Mouse (Mus musculus) cerebellum, adult 2 months (tissue): Measurements from ENCODE around the gene Agrp.

Experiments
- CTCF ChIP-seq: fragments of 200-500 bp; IDR thresholded peaks from 2 replicates; pipeline ENCODE4 v1.5.1; 2011; ENCODE audit warnings: low read depth, mild to moderate bottlenecking, control low read depth, low read length, moderate library complexity, borderline replicate concordance; ENCODE audit not compliant: insufficient read depth
- POLR2A ChIP-seq: fragments of 200-500 bp; IDR thresholded peaks from 2 replicates; pipeline ENCODE4 v1.6.1; 2011; ENCODE audit warnings: low read length, control low read depth, borderline replicate concordance; ENCODE audit not compliant: insufficient read depth

GRCm38 (mm10) chr8:105546384-105547350 lies 90.5 kb downstream of the Agrp start:
- TF ChIP-seq POLR2A (no peak), CTCF (no peak)
